Mouse (Mus musculus) G1E (cell line): ENCODE results near the gene Zmynd11.

ENCODE experiments used
- CTCF ChIP-seq: IDR thresholded peaks from 2 replicates; pipeline ENCODE4 v1.5.1; 2012; ENCODE audit warnings: low read depth, low read length, inconsistent platforms, mixed read lengths
- GATA1 ChIP-seq: IDR thresholded peaks from 2 replicates; pipeline ENCODE4 v1.6.1; 2012; ENCODE audit warnings: borderline replicate concordance, low read length, inconsistent platforms, mixed read lengths
- GATA2 ChIP-seq: IDR thresholded peaks from 2 replicates; pipeline ENCODE4 v1.6.1; 2012; ENCODE audit warnings: low read depth, low read length, inconsistent platforms, borderline replicate concordance
- POLR2AphosphoS5 ChIP-seq: IDR thresholded peaks from 2 replicates; pipeline ENCODE4 v1.6.1; 2012; ENCODE audit warnings: low read depth, low read length, inconsistent platforms; ENCODE audit not compliant: insufficient replicate concordance
- TAL1 ChIP-seq: conservative IDR thresholded peaks from 2 replicates; pipeline ENCODE4 v1.6.1; 2012; ENCODE audit warnings: low read depth, low read length, inconsistent platforms, mixed read lengths

GRCm38 (mm10) chr13:9692876-9693275 is 72.3 kb downstream of the Zmynd11 start:
- TF ChIP-seq CTCF (no peak), GATA1 (no peak), POLR2AphosphoS5 (no peak), TAL1 (no peak), GATA2 (no peak)
